Mouse (Mus musculus): ENCODE measurements around the gene Litaf.

DNA sequence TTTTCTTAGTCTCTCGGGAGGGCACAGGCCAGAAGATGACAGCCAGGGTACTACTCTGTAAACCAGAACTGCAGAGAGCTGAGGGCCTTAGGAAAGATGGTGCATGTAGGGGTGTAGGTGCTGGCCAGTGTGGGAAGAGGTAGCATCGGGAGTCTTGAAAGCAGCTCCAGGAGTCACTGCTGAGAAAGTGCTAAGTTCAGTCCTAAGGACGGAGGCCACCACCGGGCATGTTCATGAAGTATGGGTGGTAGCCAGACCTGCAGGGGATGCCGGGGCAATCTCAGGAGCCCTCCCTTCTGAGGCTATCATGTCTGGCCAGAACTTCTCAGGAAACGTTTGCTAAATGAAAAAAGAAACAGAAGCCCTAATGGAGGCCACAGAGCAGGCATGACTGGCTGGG lies 3.3 kb upstream of the Litaf start:
- TF ChIP-seq POLR2A (IDR thresholded peaks at IDR 0.05; ENCODE audit: insufficient read depth, low read length) (no peak), EP300 (IDR thresholded peaks at IDR 0.05; ENCODE audit: insufficient read depth, low read depth, low read length) (no peak), CTCF (IDR thresholded peaks at IDR 0.05; ENCODE audit: low read depth, low read length) (no peak)
